Mouse (Mus musculus): ENCODE measurements at regions not wholly inside any gene's neighbourhood (a gene's known extent, or its start where the extent isn't known, plus 50 kb on each side); places are given as distances from the start of the nearest gene placed in this dataset.

GRCm38 (mm10) chr4:71230497-71230872 lies 527.3 kb downstream of the Gm11232 start:
- DNase-seq (ENCODE audit: low spot score in 2 of 2) = peak; percentile 1 to 12

GRCm38 (mm10) chr4:71229796-71230496 lies 527.8 kb downstream of the Gm11232 start:
- DNase-seq (ENCODE audit: low spot score in 2 of 2) = peak in 1 of 2 experiments; percentile 6

GRCm38 (mm10) chr4:71226653-71227052 lies 531.1 kb downstream of the Gm11232 start:
- no peak for DNase-seq (ENCODE audit: low spot score in 2 of 2)

GRCm38 (mm10) chr4:71218060-71218459 lies 539.7 kb downstream of the Gm11232 start:
- DNase-seq (ENCODE audit: low spot score in 2 of 2) = no peak

GRCm38 (mm10) chr4:71187801-71188200 lies 570.0 kb downstream of the Gm11232 start:
- DNase-seq (ENCODE audit: low spot score in 2 of 2) = no peak

GRCm38 (mm10) chr4:71177661-71178060 lies 580.1 kb downstream of the Gm11232 start:
- no peak for DNase-seq (ENCODE audit: low spot score in 2 of 2)

GRCm38 (mm10) chr4:71165802-71166201 lies 592.0 kb downstream of the Gm11232 start:
- no peak for DNase-seq (ENCODE audit: low spot score in 2 of 2)

- DNase-seq (ENCODE audit: low spot score in 2 of 2) = no peak
These were observed 597.0 kb upstream of the Megf9 start for GRCm38 (mm10) chr4:71131670-71132317.

- DNase-seq (ENCODE audit: low spot score in 2 of 2) = peak in 1 of 2 experiments; percentile 43
These were observed 596.3 kb upstream of the Megf9 start for GRCm38 (mm10) chr4:71130946-71131669.

- DNase-seq (ENCODE audit: low spot score in 2 of 2) = peak in 1 of 2 experiments; percentile 14
These were observed 594.5 kb upstream of the Megf9 start for GRCm38 (mm10) chr4:71129306-71129705.

Data from layer of hippocampus, postnatal 14 days (tissue).